Mouse (Mus musculus): Measurements from ENCODE around the gene Msmo1.
A peak's percentile ranks its signal among the peaks of the same experiment; 100 is the strongest.

The Msmo1 gene

GRCm38 (mm10) chr8:64711544-64711943 is 22.0 kb downstream of the Msmo1 start:
- DNase-seq (ENCODE audit: low spot score) = no peak

- no peak for DNase-seq (ENCODE audit: low spot score)
These were observed 26.1 kb downstream of the Msmo1 start for GRCm38 (mm10) chr8:64707481-64707880.

GRCm38 (mm10) chr8:64703191-64703590 is 30.4 kb downstream of the Msmo1 start:
- no peak for DNase-seq (ENCODE audit: low spot score)

- DNase-seq (ENCODE audit: low spot score) = peak; percentile 59
These were observed 40.9 kb downstream of the Msmo1 start, which contains the start of gene Cpe for GRCm38 (mm10) chr8:64692651-64693201. Cpe (minus strand) TSS chr8:64693054.

- no peak for DNase-seq (ENCODE audit: low spot score)
These were observed 41.8 kb downstream of the Msmo1 start for GRCm38 (mm10) chr8:64691591-64692401.

- DNase-seq (ENCODE audit: low spot score) = no peak
These were observed 42.7 kb downstream of the Msmo1 start for GRCm38 (mm10) chr8:64690845-64691244.

GRCm38 (mm10) chr8:64690306-64690705 is 43.3 kb downstream of the Msmo1 start:
- DNase-seq (ENCODE audit: low spot score) = no peak

- DNase-seq (ENCODE audit: low spot score) = no peak
These were observed 44.9 kb downstream of the Msmo1 start for GRCm38 (mm10) chr8:64688741-64689140.

GRCm38 (mm10) chr8:64688161-64688560 is 45.4 kb downstream of the Msmo1 start:
- DNase-seq (ENCODE audit: low spot score) = no peak

- DNase-seq (ENCODE audit: low spot score) = no peak
These were observed 51.1 kb downstream of the Msmo1 start for GRCm38 (mm10) chr8:64682501-64682900.

GRCm38 (mm10) chr8:64676381-64676780 is 57.2 kb downstream of the Msmo1 start:
- no peak for DNase-seq (ENCODE audit: low spot score)

- no peak for DNase-seq (ENCODE audit: low spot score)
These were observed 58.5 kb downstream of the Msmo1 start for GRCm38 (mm10) chr8:64674951-64675585.

GRCm38 (mm10) chr8:64672920-64673319 is 60.7 kb downstream of the Msmo1 start:
- DNase-seq (ENCODE audit: low spot score) = no peak

- DNase-seq (ENCODE audit: low spot score) = no peak
These were observed 61.7 kb downstream of the Msmo1 start for GRCm38 (mm10) chr8:64671937-64672336.

All from ovary, postnatal 10 days (tissue).